Mouse (Mus musculus) heart, postnatal 0 days (tissue): ENCODE measurements at regions not wholly inside any gene's neighbourhood (a gene's known extent, or its start where the extent isn't known, plus 50 kb on each side); places are given as distances from the start of the nearest gene placed in this dataset.

ENCODE experiments used
- ATAC-seq: fragments of 200-750 bp; cut with Nextera tagmentation; 2 replicates; pipeline ENCODE4 v1.8.0; 2017; ENCODE audit warnings: low read depth, moderate number of reproducible peaks, moderate library complexity; ENCODE audit not compliant: insufficient read depth
- DNase-seq: peaks from one replicate; pipeline ENCODE4 v3.0.0-alpha.2; 2016; ENCODE audit warnings: low spot score
- H3K27ac ChIP-seq: fragments of 300-500 bp; sonication (generic); 2 replicates; pipeline ENCODE4 v1.5.1; 2014; ENCODE audit warnings: low read depth, mild to moderate bottlenecking
- H3K27me3 ChIP-seq: fragments of 300-500 bp; sonication (generic); 2 replicates; pipeline ENCODE4 v1.6.1; 2014; ENCODE audit warnings: low read length, mixed read lengths; ENCODE audit not compliant: control insufficient read depth, insufficient read depth
- H3K36me3 ChIP-seq: fragments of 300-500 bp; sonication (generic); replicated peaks from 2 replicates; pipeline ENCODE4 v1.6.1; 2014; ENCODE audit warnings: low read length, mixed read lengths; ENCODE audit not compliant: control insufficient read depth, insufficient read depth
- H3K4me1 ChIP-seq: fragments of 300-500 bp; sonication (generic); 2 replicates; pipeline ENCODE4 v1.6.1; 2014; ENCODE audit warnings: antibody characterized with exemption; ENCODE audit not compliant: control insufficient read depth, insufficient read depth
- H3K4me2 ChIP-seq: fragments of 300-500 bp; sonication (generic); 2 replicates; pipeline ENCODE4 v1.6.1; 2014; ENCODE audit warnings: low read depth, mild to moderate bottlenecking, low read length, moderate library complexity
- H3K4me3 ChIP-seq: fragments of 300-500 bp; sonication (generic); 2 replicates; pipeline ENCODE4 v1.5.1; 2014; ENCODE audit warnings: low read depth, low read length
- H3K9ac ChIP-seq: fragments of 300-500 bp; sonication (generic); replicated peaks from 2 replicates; pipeline ENCODE4 v1.6.1; 2014; ENCODE audit warnings: low read depth, low read length, mixed read lengths
- H3K9me3 ChIP-seq: fragments of 300-500 bp; sonication (generic); replicated peaks from 2 replicates; pipeline ENCODE4 v1.6.1; 2016; ENCODE audit warnings: low read length; ENCODE audit not compliant: control insufficient read depth
- CTCF ChIP-seq: IDR thresholded peaks from 2 replicates; pipeline ENCODE4 v1.5.1; 2016; ENCODE audit warnings: antibody characterized with exemption, control low read depth, low read depth
- EP300 ChIP-seq: IDR thresholded peaks from 2 replicates; pipeline ENCODE4 v1.6.1; 2016; ENCODE audit warnings: antibody characterized with exemption, low read depth
- WGBS: fragments of 180-500 bp; shearing (Covaris S2); extraction: QIAGEN DNeasy Blood & Tissue Kit; methylation state at CpG from one replicate; pipeline ENCODE4 v1.1.7; 2014; 5-methylcytosine and 5-hydroxymethylcytosine counted together

GRCm38 (mm10) chr5:106004292-106004917 lies 128.0 kb downstream of the Zfp326 start:
- no peak overlapping the region for H3K27ac ChIP-seq
- no peak overlapping the region for H3K4me3 ChIP-seq
- ATAC-seq (no peak), DNase-seq (no peak)
- no peaks in the 10 kb centered on the region for H3K4me1 ChIP-seq
- H3K9ac ChIP-seq = no peak overlapping the region
- no peaks in the 10 kb centered on the region for H3K27me3 ChIP-seq
- 58% methylated on average over 16 of the region's 16 CpGs for WGBS
- H3K4me2 ChIP-seq = no peak overlapping the region
- H3K36me3 ChIP-seq = no peaks in the 10 kb centered on the region
- TF ChIP-seq CTCF (no peak), EP300 (no peak)
- no peaks in the 10 kb centered on the region for H3K9me3 ChIP-seq

GRCm38 (mm10) chr5:106003321-106004291 lies 127.2 kb downstream of the Zfp326 start:
- Histone ChIP-seq H3K4me3 (no peak overlapping the region), H3K27ac (no peak overlapping the region), H3K36me3 (no peaks in the 10 kb centered on the region), H3K9ac (no peak overlapping the region), H3K27me3 (no peaks in the 10 kb centered on the region), H3K4me1 (no peaks in the 10 kb centered on the region), H3K9me3 (no peaks in the 10 kb centered on the region), H3K4me2 (no peak overlapping the region)
- no peak for DNase-seq
- ATAC-seq = no peak
- 55% methylated on average over 28 of the region's 28 CpGs for WGBS
- TF ChIP-seq CTCF = no peak
- no peak for TF ChIP-seq EP300

- peak; percentile 27; the same call in 1 of the 2 replicates for ATAC-seq
These were observed 126.0 kb downstream of the Zfp326 start for GRCm38 (mm10) chr5:106002330-106002729.

GRCm38 (mm10) chr5:105994218-105994617 lies 117.9 kb downstream of the Zfp326 start:
- 91% methylated on average over 1 of the region's 1 CpGs for WGBS

More at GRCm38 (mm10) chr5:106002330-106002729, 126.0 kb downstream of the Zfp326 start:
- Histone ChIP-seq H3K27me3 (no peaks in the 10 kb centered on the region), H3K4me2 (no peak overlapping the region), H3K4me3 (no peak overlapping the region), H3K9ac (no peak overlapping the region), H3K27ac (no peak overlapping the region), H3K36me3 (no peaks in the 10 kb centered on the region), H3K4me1 (no peaks in the 10 kb centered on the region), H3K9me3 (no peaks in the 10 kb centered on the region)
- peak; percentile 20 for DNase-seq
- 20% methylated on average over 7 of the region's 7 CpGs for WGBS
- TF ChIP-seq EP300 (no peak), CTCF (peak; percentile 56)

GRCm38 (mm10) chr5:105993066-105993760 lies 116.8 kb downstream of the Zfp326 start:
- WGBS = 71% methylated on average over 15 of the region's 15 CpGs

More at GRCm38 (mm10) chr5:105994218-105994617, 117.9 kb downstream of the Zfp326 start:
- TF ChIP-seq CTCF = no peak
- TF ChIP-seq EP300 = no peak
- H3K4me2 ChIP-seq = no peak overlapping the region
- no peak overlapping the region for H3K9ac ChIP-seq
- no peak overlapping the region for H3K4me3 ChIP-seq
- ATAC-seq (no peak), DNase-seq (no peak)
- no peak overlapping the region for H3K27ac ChIP-seq
- no peaks in the 10 kb centered on the region for H3K9me3 ChIP-seq
- no peaks in the 10 kb centered on the region for H3K27me3 ChIP-seq
- H3K36me3 ChIP-seq = no peaks in the 10 kb centered on the region
- H3K4me1 ChIP-seq = no peaks in the 10 kb centered on the region

More at GRCm38 (mm10) chr5:105993066-105993760, 116.8 kb downstream of the Zfp326 start:
- H3K9me3 ChIP-seq = no peaks in the 10 kb centered on the region
- H3K27ac ChIP-seq = no peak overlapping the region
- no peak overlapping the region for H3K9ac ChIP-seq
- no peak overlapping the region for H3K4me2 ChIP-seq
- no peaks in the 10 kb centered on the region for H3K36me3 ChIP-seq
- no peak for TF ChIP-seq EP300
- no peak for TF ChIP-seq CTCF
- no peaks in the 10 kb centered on the region for H3K27me3 ChIP-seq
- no peak overlapping the region for H3K4me3 ChIP-seq
- H3K4me1 ChIP-seq = no peaks in the 10 kb centered on the region
- DNase-seq (no peak), ATAC-seq (no peak)
